Mouse (Mus musculus) brain, embryonic 18.5 days (tissue): Measurements from ENCODE around the gene Wnt3a.
A peak's percentile ranks its signal among the peaks of the same experiment; 100 is the strongest.
"Not testable (repeated sequence)": the region's sequence is repeated elsewhere in the genome, so short reads cannot be mapped to it uniquely, and the experiment has no call there.

Experiments used
- DNase-seq: peaks from one replicate; pipeline ENCODE4 v3.0.0-alpha.2; 2012; ENCODE audit warnings: low read depth, low spot score

Gene Wnt3a

DNA sequence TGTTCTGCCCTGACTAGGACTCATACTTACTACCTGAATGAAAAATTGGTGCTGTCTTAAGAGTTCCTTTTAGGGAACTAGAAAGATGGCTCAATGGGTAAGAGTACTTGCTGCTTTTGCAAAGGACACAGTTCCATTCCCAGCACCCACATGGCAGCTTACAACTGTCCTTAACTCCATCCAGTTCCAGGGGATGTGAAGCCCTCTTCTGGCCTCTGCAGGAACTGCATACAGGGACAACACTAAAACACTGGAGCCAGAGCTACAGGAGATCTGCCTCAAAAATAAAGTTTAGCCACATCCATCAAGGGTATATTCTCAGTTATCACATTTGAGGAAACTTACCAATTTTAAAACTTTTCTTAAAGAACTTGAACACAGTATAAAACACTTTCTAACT is 71.5 kb downstream of the Wnt3a start:
- DNase-seq: no peak

DNA sequence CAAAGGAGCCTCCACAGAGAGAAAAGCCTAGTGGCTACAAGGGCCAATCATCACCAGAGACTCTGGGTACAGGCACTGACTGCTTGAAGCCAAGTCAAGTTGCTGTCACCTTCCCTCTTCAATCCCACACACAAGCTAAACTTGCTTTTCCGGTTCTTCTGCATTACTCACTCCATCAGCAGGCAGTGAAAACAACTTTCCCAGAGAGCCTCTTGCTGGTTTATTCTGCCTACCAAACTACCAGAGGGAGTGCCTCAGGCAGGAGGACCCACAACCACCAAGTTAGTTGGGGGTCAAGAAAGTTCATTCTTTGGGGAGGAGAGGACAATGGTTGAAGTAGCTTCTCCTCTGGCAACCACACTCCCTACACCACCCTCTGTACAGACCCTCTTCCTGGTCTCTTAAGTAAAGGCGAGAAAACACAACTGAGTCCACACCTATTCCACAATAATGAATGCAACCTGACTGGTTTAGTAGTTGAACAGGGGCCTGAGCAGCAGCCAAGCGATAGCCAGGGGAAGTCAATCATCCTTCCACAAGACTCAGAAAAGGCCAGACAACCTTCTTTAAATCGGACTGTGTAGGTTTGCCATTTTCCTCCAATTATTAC is 72.1 kb downstream of the Wnt3a start:
- no peak for DNase-seq

DNA sequence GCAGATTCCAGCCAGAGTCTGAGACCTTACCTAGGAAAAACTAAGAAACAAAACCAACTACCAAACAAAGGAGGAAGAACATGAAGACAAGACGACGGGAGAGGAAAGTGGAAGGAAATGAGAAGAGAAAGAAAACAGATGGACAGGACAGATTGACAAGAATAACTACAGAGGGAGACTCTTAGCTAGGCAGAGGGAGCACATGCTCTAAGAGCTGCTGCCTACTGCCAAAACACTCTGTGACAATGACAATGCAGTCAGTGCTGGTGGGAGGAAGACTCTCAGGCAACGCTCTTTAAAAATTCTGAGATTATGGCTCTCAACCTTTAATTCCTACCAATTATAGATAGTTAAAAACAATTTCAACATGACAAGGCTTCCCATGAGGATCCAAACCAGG is 73.6 kb downstream of the Wnt3a start:
- DNase-seq: no peak

DNA sequence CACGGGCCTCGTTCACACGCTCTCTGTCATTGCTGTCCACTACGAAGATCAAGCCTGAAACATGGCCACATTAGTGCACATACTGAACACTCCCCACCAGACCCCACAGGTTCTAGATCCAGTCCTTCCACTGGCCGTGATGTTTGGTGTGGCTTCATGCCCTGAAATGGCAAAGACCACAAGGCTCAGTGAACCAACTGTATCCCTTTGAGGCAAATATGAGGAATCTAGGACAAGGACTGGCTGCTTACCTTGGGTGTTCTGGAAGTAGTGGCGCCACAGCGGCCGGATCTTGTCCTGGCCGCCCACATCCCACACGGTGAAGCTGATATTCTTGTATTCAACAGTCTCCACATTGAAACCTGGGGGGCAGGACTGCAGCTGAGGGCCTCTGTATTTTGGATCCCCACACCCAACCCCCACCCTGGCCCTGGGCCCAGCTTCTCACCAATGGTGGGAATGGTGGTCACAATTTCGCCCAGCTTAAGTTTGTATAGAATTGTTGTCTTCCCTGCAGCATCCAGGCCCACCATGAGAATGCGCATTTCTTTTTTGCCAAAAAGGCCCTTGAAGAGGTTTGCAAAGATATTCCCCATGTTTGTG is 77.6 kb downstream of the Wnt3a start:
- DNase-seq: no peak

DNA sequence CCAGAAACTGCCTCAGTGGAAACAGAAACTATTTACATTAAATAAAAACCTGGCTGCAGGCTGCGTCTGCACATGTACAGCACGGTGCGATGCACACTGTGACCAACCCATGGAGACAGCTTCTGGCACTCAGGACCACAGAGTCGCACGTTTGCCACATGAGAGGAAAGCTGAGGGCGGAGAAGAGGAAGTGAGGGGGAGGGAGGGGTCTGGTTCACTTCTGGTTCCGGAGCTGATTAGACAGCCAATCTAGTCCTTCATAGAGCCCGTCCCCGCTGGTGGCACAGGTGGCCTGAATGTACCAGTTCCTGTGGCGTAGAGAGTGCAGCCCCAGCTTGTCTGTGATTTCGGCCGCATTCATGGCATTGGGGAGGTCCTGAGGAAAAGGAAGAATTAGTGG is 78.2 kb downstream of the Wnt3a start:
- not testable (repeated sequence) for DNase-seq

DNA sequence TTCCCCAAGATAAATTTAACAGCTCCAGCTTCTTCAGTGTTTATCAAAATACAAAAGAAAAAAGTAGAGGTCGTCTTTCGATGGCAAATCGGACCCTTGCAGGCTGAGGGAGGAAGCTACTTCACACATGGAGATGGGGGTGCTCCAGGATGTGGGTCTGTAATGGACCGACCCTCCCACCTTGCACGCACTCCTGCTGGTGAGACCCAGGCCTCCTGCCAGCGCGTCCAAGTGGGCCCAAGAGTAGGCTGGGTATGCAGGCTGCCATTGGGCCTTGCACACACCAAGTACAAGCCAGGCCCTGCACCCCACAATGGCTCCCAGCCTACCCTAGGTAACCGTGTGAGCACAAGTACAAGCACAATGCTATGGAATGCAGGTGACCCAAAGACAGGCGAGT is 79.0 kb downstream of the Wnt3a start:
- not testable (repeated sequence) for DNase-seq

DNA sequence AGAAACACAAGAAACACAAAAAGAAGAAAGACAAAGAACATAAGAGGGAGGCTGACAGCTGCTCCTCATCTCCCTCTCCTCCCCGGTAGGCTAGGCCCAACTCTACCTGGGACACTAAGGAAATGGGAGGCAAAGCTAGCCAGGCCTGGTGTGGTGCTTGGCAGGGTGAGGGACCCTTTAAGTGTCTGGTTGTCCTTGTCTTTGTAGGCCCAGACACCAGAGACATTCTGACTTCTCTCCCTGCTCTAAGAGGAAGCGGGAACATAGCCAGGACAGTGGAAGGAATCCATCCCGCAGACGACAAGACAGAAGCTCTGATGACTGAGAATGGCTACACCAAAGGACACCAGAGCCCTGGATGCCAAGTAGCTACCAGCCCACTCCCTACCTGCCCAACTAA is 80.5 kb downstream of the Wnt3a start:
- no peak for DNase-seq

DNA sequence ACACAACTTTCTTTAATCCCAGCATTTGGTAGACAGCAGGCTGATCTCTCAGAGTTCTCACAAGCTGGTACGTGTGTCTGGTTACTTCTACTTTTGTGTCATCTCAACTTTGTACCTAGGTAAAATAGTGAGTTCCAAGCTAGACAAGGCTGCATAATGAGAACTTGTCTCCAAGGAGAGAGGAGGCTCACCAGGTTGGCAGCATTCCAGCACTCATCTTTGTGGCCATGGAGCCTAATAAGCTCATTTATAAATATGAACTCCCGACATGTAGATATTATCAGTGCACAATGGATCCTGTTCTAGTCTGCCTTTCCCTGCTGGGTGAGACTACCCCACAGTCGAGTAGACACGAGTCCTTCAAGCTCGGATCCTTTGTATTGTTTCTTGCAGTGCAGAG is 81.0 kb downstream of the Wnt3a start:
- DNase-seq: no peak

DNA sequence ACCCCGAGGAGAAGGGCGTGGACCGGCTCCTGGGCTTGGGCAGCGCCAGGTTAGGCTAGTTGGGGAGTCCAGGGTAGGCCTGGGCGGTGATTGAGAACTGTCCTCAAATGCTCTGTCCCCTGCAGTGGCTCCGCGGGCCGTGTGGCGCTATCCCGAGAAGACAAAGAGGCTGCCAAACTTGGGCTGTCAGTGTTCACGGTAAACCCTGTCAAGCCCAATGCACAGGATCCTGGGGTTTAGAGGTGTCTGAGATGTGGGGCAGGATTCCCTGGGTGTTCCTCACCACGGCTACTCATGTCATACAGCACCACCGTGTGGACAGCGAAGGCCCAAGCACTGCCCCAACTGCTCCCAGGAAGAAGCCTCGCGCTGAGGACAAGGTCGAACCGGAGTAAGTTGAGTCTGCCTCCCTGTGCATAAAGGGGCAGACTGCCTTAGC is 81.5 kb downstream of the Wnt3a start:
- DNase-seq: no peak

DNA sequence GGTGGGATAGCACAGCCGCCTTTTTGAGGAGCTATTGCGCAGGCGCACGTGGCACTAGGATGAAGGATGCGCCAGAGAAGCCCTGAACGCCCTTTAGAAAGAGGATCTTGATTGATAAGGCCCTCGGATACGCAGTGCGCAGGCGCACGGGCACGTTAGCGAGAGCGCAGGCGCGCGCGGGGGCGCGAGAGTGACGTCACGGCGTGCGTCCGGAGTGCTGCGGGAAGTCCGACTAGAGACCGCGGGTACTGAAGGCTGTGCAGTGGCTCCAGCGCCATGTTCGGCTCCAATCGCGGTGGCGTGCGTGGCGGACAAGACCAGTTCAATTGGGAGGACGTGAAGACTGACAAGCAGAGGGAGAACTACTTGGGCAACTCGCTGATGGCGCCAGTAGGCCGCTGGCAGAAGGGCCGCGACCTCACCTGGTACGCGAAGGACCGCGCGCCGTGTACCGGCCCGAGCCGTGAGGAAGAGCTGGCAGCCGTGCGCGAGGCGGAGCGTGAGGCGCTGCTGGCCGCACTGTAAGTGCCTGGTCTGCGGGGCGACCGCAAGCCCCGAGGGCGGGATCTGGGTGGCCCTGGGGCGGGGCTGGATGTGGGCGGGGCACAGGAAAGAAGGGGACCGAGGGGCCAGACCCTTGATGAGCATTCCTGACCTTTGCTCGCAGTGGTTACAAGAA is 82.3 kb downstream of the Wnt3a start, which contains the start of gene 2310033P09Rik:
Gene 2310033P09Rik, plus strand, starts transcription at position 169 of the 679 bp plus-strand sequence.
- DNase-seq: peak; percentile 95

DNA sequence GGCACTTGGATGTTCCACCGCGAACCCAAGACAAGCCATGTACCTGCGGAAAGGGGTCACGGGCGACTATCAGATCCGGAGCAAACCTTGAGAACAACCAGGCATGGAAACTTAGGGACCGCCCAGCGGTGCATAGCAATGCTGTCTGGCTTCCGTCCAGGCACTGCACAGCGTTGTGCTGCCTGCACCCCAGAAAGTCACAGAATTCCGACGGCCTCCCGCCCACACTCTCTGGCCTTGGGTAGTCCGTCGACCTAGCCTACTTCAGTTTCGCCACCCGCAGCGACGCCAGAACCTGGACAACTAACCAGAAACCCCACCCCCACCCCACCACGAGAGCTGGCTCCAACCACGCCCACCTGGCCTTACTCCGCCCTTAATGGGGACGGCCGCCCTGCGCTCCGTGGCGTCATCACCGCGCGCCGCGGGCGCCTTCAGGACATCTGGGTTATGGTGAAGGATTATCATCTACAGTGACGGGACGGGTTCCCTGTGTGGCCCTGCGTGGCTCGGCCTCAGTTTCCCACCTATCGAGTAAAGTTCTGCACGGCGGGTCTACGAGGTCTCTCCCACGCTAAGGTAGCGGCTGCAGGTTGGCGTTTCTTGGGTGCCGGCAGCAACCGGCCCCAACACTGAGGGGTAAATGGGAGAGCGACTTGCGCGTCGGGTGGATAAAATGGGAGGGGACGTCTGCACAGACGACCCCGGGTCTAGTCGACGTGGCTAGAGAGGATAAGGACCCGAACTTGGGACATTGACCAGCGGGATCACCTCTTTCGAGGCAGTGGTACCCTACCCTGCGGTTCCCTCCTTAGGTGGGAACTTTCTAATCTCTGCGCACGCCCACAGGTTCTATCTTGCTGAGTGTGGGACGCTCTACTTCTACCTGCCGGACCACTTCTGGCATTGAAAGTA is 88.2 kb downstream of the Wnt3a start, which contains the start of gene Mrpl55:
Gene Mrpl55, plus strand, starts transcription at position 406 of the 915 bp plus-strand sequence.
- DNase-seq: peak; percentile 87

DNA sequence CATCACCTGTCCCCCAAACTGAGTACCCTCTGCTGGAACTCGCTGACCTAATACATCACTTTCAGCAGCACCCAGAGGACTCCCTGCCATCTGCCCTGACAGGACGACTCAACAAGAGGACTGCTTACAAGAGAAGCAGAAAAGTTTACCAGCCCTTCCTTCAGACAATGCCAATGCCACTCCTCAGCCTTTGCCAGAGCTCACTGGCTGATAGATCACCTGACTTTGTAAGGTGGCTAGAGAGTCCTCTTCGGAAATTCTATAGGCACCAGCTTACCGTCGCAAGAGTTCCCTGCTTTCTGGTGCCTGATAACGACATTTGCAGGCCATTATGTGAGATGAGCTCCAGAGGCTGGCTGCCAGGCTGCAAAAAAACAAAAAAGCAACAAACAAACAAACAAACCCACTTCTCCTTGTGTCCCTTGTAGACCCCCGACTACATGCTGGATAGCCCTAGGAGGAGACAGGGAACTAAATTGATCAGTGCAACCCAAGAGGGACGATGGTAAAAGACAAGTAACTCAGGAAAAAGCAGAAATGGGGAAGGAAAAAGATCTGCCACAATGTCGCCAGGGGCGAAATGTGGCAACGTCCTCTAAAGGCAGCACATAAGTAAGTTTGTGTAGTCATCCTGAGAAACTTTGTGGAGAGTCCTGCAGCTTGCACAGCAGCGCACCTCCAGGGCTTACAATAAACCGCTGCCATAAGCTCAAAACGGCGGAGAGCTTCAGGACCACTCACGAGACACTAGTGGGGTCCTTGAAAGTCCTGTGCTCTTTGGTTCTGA is 89.1 kb downstream of the Wnt3a start:
- no peak for DNase-seq
